Mouse (Mus musculus) inflammation-experienced regulatory T-cells, adult 6 months (primary cell): Measurements from ENCODE around the gene Gm20388. TPM values are rescaled to one million over a fixed set of nuclear protein-coding genes. Genes with fewer than 3 reads are reported as not detected.

Experiments
- ATAC-seq: one replicate; pipeline ENCODE4 v1.8.0; 2017
- polyA plus RNA-seq, 3 experiments: library from polyadenylated mRNA; unstranded; fragments of 100-300 nt; shearing (Covaris generic); gene quantifications; one replicate each; pipeline ENCODE4 v1.2.1; 2017

Gm20388 gene
- polyA plus RNA-seq, 3 experiments from 2014 or later, result 10.8 to 14.1 (median 11.8) TPM

- ATAC-seq, result no peak
Observed at GRCm38 (mm10) chr8:123666832-123667231, 3756.2 kb downstream of the Gm20388 start.

- ATAC-seq, result no peak
Observed at GRCm38 (mm10) chr8:123668681-123669080, 3758.0 kb downstream of the Gm20388 start.

DNA sequence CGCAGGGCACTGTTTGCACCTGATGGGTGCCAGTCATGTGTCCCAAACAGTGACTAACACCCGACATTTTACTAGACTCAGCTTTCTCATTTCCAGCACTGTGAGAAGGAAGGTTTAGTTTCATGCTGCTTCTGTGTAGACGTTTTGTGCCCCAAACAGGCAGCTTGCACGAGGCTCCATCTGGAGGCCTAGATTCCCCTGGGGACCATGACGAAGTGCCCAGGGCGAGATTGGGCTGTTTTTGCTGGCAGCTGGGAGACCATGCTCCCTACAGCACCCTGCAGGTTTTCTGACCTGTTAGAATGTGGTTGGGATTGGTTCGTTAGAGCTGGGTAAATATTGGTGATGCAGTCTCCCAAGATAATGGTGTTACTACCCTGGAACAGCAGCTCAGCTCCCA, 3760.1 kb downstream of the Gm20388 start:
- ATAC-seq, result no peak

DNA sequence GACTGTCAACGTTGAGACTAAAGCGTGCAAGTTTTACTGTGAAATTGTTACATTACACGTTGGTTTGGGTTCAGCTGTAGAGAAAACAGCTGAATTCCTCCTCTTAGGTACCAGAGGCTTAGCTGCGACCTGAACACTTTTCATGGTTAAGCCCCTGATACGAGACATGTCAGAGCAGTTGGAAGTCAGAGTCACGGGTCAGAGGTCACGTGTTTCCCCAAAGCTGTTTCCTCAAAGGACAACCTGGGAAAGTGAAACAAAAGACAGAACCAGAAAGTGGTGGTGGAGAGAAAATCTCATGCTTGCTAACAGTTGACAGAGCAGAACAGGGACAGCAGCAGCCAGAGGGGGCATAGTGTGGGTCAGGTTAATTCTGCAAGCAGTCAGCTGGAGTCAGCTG, 3760.8 kb downstream of the Gm20388 start:
- ATAC-seq, result no peak

- ATAC-seq, result no peak
Observed at GRCm38 (mm10) chr8:123672648-123673047, 3762.0 kb downstream of the Gm20388 start.

GRCm38 (mm10) chr8:123675611-123676010, 3765.0 kb downstream of the Gm20388 start:
- no peak for ATAC-seq

GRCm38 (mm10) chr8:123678390-123678789, 3767.7 kb downstream of the Gm20388 start:
- ATAC-seq, result no peak

- ATAC-seq, result no peak
Observed at GRCm38 (mm10) chr8:123682073-123682761, 3771.6 kb downstream of the Gm20388 start.

DNA sequence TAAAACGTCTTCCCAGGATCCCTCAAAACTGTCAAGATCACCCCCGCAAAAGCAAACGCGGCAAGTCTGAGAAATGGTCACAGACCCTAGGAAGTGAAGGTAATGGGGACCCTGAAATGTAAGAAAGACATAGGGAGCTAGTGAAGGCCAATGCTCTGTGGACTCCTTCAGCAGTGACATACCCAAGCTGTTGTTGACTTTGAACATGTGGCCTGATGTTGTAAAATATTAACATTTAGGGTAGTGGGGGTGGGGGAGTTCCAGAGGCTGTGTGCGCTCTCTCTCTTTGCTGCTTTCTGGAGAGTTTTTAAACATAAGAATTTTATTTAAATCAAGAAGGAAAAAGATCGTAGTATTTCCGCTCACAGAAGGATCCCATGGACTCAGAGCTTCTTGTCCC, 3772.7 kb downstream of the Gm20388 start:
- ATAC-seq, result no peak

- ATAC-seq, result no peak
Observed at GRCm38 (mm10) chr8:123684806-123685205, 3774.2 kb downstream of the Gm20388 start.

- no peak for ATAC-seq
Observed at GRCm38 (mm10) chr8:123685477-123685876, 3774.8 kb downstream of the Gm20388 start.

- ATAC-seq, result no peak
Observed at GRCm38 (mm10) chr8:123687826-123688225, 3777.2 kb downstream of the Gm20388 start.

DNA sequence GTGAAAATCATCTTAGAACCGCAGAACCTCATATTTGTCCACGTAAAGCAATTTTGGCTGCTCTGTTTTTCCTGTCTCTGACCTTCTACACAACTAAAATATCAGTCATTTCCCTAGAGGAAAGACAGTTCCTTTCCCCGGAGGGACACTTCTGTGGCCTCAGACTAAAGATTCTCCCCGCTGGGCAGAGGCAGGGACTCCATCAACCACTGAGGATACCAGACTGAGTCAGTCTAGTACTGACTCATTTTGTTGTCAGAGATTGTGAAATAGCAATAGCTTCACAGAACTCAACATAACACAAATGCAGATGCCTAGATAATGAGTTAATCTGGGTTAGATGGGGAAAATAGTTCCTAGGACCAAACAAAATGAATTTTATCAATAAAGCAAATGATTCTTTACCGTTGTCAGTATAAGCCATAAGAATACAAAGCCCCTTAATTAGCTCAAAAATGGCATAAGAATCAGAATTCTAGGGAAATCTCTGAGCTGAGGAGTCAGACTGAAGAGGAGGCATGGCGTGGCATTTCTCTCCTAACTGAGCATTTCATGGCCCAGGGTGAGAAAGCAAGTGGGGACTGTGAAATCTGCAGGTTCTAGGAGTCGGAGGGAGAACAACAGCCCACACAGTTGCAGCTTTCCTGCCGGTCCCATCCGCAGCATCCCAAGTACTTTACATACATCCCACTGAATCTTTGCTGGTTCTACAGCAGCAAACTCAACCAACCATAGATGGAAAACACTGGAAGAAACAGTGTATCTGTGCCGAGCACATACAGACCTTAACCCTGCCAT, 3781.7 kb downstream of the Gm20388 start:
- ATAC-seq, result no peak

DNA sequence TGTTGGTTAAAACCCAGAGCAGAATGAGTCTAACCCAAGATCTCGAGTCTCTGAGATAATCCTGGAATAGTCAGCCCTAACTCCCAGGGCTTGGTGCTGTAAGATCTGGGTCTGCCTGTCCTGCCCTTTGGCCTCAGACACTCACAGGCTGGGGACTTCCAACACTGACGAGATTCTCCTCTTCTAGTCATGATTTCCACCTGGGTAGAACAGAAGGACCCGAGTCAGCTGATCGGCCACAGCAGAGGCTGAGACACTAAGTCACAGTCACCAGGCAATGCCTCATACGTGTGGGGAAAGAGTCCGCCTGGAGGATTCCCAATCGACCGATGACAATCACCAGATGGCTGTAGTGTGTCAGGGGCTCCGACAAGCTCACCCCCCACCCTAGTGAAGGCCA, 3785.5 kb downstream of the Gm20388 start:
- no peak for ATAC-seq

DNA sequence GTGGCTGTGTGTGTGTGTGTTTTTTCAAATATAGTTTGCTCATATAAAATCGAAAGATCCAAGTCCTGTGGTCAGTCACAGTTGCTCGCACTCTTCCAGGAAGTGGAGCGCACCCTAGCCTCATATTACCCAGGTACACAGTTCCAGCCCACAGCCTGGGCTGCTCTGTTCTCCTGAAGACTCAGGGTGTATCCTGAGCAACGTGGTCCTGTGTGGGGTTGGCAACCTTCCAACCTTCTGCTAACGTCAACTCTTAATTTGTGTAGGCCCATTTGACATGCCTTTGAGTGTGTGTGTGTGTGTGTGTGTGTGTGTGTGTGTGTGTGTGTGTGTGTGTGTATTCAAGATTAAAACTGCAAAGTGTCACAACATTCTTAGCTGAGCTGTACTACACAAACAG, 3786.7 kb downstream of the Gm20388 start:
- ATAC-seq, result no peak

- ATAC-seq, result no peak
Observed at GRCm38 (mm10) chr8:123700399-123701070, 3789.9 kb downstream of the Gm20388 start.

DNA sequence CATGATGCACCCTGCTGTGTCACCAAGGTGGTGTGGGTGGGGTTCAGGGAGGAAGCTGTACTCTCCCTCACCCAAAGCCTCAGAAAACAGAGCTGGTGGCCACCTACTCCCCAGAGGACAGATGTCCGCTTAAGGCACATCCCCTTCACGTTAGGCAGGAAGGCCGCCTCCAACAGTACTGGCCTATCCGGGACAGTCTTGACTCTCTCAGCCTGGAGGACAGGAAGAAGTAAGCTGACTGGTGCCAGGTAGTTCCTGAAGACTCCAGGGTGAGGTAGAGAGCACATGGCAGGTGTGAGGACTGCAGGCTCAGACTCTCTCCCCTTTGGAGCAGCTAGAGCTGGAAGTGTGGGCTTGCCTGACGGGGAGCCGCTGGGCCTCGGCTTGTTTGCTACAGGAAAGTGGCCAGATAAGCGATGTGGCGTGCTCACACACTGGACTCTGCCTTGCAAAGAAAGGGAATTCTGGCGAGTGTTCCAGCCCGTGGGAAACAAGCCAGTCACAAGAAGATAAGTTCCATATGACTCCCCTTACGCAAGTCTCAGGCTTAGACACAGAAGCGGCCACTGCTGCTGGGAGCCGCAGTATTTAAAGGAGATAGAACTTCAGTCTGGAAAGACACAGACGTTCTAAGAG, 3791.4 kb downstream of the Gm20388 start:
- no peak for ATAC-seq

DNA sequence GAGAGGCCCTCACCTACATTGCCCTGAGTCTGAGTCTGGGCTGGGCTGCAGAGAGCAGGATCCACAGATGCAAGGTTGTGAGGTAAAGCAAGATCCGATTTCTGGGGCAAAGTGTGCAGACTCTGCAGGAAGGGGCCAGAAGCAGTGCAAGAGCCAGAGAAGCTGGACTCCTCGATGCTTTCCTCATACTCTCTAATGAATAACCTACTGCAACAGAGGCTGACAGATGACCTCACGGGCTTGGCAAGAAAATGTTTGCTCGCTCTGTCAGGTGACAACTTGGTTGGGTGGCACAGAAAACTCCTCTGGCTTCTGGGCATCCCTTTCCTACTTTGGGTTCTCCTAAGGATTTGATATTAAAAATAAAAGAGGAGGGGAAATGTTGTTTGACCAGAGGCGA, 3794.7 kb downstream of the Gm20388 start:
- ATAC-seq, result no peak

DNA sequence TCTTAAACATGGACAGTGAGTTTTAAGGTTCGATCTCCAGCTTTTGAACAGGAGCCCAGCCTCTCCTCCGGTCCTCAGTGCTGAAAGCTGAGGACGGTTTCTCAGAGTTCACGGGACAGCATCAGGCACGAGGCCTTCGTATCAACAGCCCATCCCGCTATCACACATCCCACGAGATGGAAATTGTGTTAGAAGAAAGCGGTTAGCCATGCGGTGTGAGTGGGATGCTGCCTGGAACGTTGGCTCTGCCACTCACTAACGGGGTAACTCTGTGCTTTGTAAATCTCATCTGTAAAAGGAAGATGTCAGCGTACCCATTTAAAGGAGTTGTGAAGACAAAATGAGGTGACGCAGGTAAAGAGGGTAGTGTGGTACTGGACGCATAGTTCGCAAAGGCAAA, 3796.5 kb downstream of the Gm20388 start:
- ATAC-seq, result no peak

DNA sequence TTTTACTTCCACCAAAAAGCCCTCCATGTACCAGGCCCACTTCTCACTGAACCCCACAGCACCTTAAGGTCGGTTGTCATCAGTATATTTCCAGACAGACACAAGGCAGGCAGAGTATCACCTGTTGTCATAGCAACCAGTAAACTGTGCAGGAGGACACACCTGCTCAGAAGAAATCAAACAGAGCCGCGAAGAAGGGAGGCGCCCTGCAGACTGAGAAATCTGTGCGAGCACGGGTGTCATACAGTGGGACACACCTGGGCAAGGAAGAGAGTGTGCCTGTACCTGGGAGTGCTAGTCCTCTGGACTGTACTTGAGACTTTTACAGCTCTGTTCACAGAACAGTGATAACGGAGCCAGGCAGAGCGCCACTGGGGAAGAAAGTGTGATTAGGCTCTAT, 3798.1 kb downstream of the Gm20388 start:
- no peak for ATAC-seq

DNA sequence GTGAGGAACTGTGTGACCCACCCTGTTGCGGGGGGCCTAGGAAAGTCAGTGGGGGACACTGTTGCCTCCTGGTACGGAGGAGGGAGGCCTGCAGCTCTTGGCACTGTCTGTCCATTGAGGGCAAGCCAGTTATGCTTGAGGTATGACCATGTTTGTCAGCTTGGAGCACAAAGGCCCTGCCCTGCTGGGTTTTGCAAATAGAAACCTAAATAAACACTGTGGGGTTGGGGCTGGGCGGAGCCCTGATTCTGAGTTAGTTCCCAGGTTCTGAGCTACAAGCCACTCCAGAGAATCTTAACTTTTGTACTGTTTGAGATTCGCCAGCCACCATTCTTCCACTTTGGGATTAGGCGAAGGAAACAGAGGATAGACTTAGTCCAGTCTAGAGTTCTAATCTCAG, 3799.7 kb downstream of the Gm20388 start:
- no peak for ATAC-seq

DNA sequence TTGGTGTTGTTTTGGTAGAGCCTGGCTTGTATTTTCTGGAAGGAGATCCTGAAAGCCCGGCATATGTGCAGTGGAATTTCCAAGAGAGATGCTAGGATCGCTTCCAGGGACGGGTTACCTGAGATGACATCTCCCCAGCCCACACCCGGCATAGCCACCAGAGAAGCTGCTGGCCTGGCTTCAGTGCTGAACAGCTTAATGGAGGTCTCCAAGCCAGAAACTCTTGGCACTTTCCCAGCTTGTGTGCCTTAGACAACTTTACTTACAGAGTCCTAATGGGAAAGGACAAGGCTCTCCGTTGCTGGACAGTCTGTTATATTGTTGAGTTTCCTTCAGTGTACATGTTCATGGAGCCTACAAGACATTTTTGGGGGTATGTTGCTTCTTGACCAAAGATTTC, 3803.8 kb downstream of the Gm20388 start:
- ATAC-seq, result no peak

- ATAC-seq, result no peak
Observed at GRCm38 (mm10) chr8:123715916-123716592, 3805.4 kb downstream of the Gm20388 start.
